Mouse (Mus musculus): ENCODE results near the gene Dmbt1.

DNA sequence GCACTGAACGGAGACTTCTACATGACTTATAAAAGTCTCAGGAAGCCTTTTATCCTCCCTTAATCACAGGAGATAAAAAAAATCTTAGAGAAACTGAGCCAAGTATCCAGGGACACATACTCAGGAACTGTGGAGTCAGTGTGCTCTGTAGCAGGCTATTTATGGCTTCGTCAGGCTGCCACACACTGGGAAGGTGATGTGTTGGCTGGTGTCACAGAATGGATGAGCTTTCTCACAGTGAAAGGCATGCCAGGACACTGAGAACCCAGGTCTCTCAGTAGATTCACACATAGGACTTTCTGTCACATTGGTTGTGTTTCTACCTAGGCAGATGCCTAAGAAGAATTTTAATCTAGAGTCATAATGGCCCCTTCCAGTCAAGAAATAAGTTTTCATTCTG lies 82.6 kb downstream of the Dmbt1 start:
- TF ChIP-seq RAD21 (IDR thresholded peaks at IDR 0.05; ENCODE audit: low read depth, low read length): no peak
- TF ChIP-seq BHLHE40 (IDR thresholded peaks at IDR 0.05; ENCODE audit: borderline replicate concordance, low read depth, low read length): no peak
- no peak for TF ChIP-seq CTCF (IDR thresholded peaks at IDR 0.05 in 2 of 3, conservative IDR thresholded peaks at IDR 0.05 in 1 of 3; ENCODE audit: control insufficient read depth in 1 of 3, insufficient read depth in 1 of 3, low read depth in 2 of 3, low read length in 3 of 3, poor library complexity in 1 of 3, severe bottlenecking in 1 of 3)
- TF ChIP-seq HCFC1 (IDR thresholded peaks at IDR 0.05; ENCODE audit: low read depth, low read length): no peak
- TF ChIP-seq GATA1 (IDR thresholded peaks at IDR 0.05; ENCODE audit: low read depth, low read length): no peak
- no peak for TF ChIP-seq POLR2AphosphoS2 (IDR thresholded peaks at IDR 0.05; ENCODE audit: low read length)
- TF ChIP-seq RCOR1 (IDR thresholded peaks at IDR 0.05; ENCODE audit: low read depth, low read length): no peak
- no peak for TF ChIP-seq POLR2A (IDR thresholded peaks at IDR 0.05; ENCODE audit: control insufficient read depth in 1 of 2, insufficient read depth in 1 of 2, low read depth in 1 of 2, low read length in 2 of 2, poor library complexity in 1 of 2)
